Mouse (Mus musculus) liver, embryonic 14.5 days (tissue): Measurements from ENCODE around the gene Myt1l.

Source experiments
- CTCF ChIP-seq: IDR thresholded peaks from 2 replicates; pipeline ENCODE4 v1.5.1; 2016; ENCODE audit warnings: antibody characterized with exemption, low read depth, control low read depth
- EP300 ChIP-seq: IDR thresholded peaks from 2 replicates; pipeline ENCODE4 v1.6.1; 2016; ENCODE audit warnings: antibody characterized with exemption, low read depth

DNA sequence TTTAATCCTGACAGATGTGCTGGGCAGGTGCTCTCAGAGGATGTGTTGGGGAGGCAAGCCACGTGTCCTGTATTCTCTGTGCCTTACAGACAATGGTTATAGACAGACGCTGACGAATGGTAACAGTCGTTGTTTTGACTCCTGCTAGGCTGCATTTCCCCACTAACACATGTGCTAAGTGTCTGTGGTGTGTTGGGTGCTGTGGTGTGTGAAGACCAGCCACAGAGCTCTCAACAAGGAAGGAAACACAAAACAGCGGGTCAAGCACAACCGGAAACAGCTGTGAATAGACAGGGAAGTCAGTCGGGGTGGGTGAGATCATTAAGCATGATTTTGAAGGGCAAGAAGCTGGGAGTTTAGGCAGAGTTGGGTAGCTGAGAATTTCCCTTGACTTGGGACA lies 41.1 kb downstream of the Myt1l start:
- TF ChIP-seq CTCF (no peak), EP300 (no peak)
